Mouse (Mus musculus): Measurements from ENCODE around the gene Mrpl4.

The Mrpl4 gene

GRCm38 (mm10) chr9:21017177-21017575 is 14.6 kb downstream of the Mrpl4 start:
- DNase-seq (ENCODE audit: low read depth, low spot score), result no peak

GRCm38 (mm10) chr9:21018600-21018999 is 16.1 kb downstream of the Mrpl4 start:
- DNase-seq (ENCODE audit: low read depth, low spot score), result no peak

- no peak for DNase-seq (ENCODE audit: low read depth, low spot score)
Measured at GRCm38 (mm10) chr9:21021363-21021762, 18.8 kb downstream of the Mrpl4 start.

GRCm38 (mm10) chr9:21022288-21022687 is 19.8 kb downstream of the Mrpl4 start:
- no peak for DNase-seq (ENCODE audit: low read depth, low spot score)

- DNase-seq (ENCODE audit: low read depth, low spot score), result no peak
Measured at GRCm38 (mm10) chr9:21022726-21023125, 20.2 kb downstream of the Mrpl4 start.

GRCm38 (mm10) chr9:21025258-21025810 is 22.8 kb downstream of the Mrpl4 start:
- DNase-seq (ENCODE audit: low read depth, low spot score), result no peak

GRCm38 (mm10) chr9:21026849-21027248 is 24.3 kb downstream of the Mrpl4 start:
- DNase-seq (ENCODE audit: low read depth, low spot score), result no peak

GRCm38 (mm10) chr9:21027774-21028290 is 25.3 kb downstream of the Mrpl4 start:
- no peak for DNase-seq (ENCODE audit: low read depth, low spot score)

GRCm38 (mm10) chr9:21028560-21029110 is 26.1 kb downstream of the Mrpl4 start:
- DNase-seq (ENCODE audit: low read depth, low spot score), result no peak

- peak; percentile 85 for DNase-seq (ENCODE audit: low read depth, low spot score)
Measured at GRCm38 (mm10) chr9:21029291-21030054, 26.9 kb downstream of the Mrpl4 start, which contains the start of gene Icam4. Gene Icam4, plus strand, starts transcription at chr9:21029373.

- no peak for DNase-seq (ENCODE audit: low read depth, low spot score)
Measured at GRCm38 (mm10) chr9:21030055-21030600, 27.6 kb downstream of the Mrpl4 start.

- DNase-seq (ENCODE audit: low read depth, low spot score), result peak; percentile 90
Measured at GRCm38 (mm10) chr9:21030781-21031250, 28.3 kb downstream of the Mrpl4 start.

- no peak for DNase-seq (ENCODE audit: low read depth, low spot score)
Measured at GRCm38 (mm10) chr9:21031251-21031895, 28.8 kb downstream of the Mrpl4 start.

- no peak for DNase-seq (ENCODE audit: low read depth, low spot score)
Measured at GRCm38 (mm10) chr9:21031896-21032351, 29.4 kb downstream of the Mrpl4 start, which contains the start of gene Icam5. Gene Icam5, plus strand, starts transcription at chr9:21032073.

GRCm38 (mm10) chr9:21032491-21032890 is 30.0 kb downstream of the Mrpl4 start:
- DNase-seq (ENCODE audit: low read depth, low spot score), result no peak

- DNase-seq (ENCODE audit: low read depth, low spot score), result peak; percentile 82
Measured at GRCm38 (mm10) chr9:21033136-21033535, 30.6 kb downstream of the Mrpl4 start.

GRCm38 (mm10) chr9:21034481-21035085 is 32.0 kb downstream of the Mrpl4 start:
- DNase-seq (ENCODE audit: low read depth, low spot score), result no peak

- DNase-seq (ENCODE audit: low read depth, low spot score), result no peak
Measured at GRCm38 (mm10) chr9:21035586-21035985, 33.0 kb downstream of the Mrpl4 start.

- DNase-seq (ENCODE audit: low read depth, low spot score), result no peak
Measured at GRCm38 (mm10) chr9:21036161-21036560, 33.6 kb downstream of the Mrpl4 start.

- no peak for DNase-seq (ENCODE audit: low read depth, low spot score)
Measured at GRCm38 (mm10) chr9:21036666-21037065, 34.1 kb downstream of the Mrpl4 start.

- DNase-seq (ENCODE audit: low read depth, low spot score), result no peak
Measured at GRCm38 (mm10) chr9:21037481-21037891, 34.9 kb downstream of the Mrpl4 start.
